Mouse (Mus musculus) stomach, postnatal 0 days (tissue): ENCODE measurements around the gene Pmm1.

Experiments used
- CTCF ChIP-seq: IDR thresholded peaks from 2 replicates; pipeline ENCODE4 v1.5.1; 2016; ENCODE audit warnings: antibody characterized with exemption, low read depth, mild to moderate bottlenecking, moderate library complexity
- EP300 ChIP-seq: optimal IDR thresholded peaks from 2 replicates; pipeline ENCODE3; 2016; ENCODE audit warnings: antibody characterized with exemption

DNA sequence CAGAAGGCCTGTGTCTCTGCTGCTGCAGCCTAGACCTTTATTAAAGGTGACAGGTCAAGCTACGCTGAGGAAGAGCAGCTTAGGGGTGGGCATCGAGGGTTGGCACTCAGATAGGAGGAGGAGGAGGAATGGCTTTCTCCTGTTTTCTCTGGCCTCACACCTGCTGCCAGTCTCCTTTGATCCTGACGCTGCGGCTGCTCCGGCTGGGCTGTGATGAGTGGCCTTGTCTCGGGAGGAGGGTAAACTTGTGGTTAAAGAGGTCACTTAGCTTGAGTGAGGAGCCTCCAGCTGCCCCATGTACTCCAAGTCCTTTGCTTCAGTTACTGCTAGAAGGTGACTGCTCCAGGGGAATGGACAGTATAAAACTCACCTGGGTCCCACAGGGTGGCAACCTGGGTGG lies 33.3 kb upstream of the Pmm1 start:
- TF ChIP-seq CTCF = no peak
- TF ChIP-seq EP300 = no peak
